Mouse (Mus musculus) midbrain, embryonic 14.5 days (tissue): ENCODE results near the gene Ren1. TPM values are rescaled to one million over a fixed set of nuclear protein-coding genes. Genes with fewer than 3 reads are reported as not detected.

Experiments used
- ATAC-seq: fragments of 200-750 bp; cut with Nextera tagmentation; 2 replicates; pipeline ENCODE4 v1.8.0; 2017; ENCODE audit warnings: moderate number of reproducible peaks, moderate library complexity; ENCODE audit not compliant: low FRiP score, low TSS enrichment
- DNase-seq: peaks from one replicate; pipeline ENCODE4 v3.0.0-alpha.2; 2015
- H3K27ac ChIP-seq: fragments of 300-500 bp; sonication (generic); replicated peaks from 2 replicates; pipeline ENCODE4 v1.5.1; 2014; ENCODE audit warnings: mild to moderate bottlenecking, low read depth, low read length, moderate library complexity
- H3K27me3 ChIP-seq: fragments of 300-500 bp; sonication (generic); 2 replicates; pipeline ENCODE4 v1.6.1; 2014; ENCODE audit warnings: low read length, control low read depth, mixed read lengths; ENCODE audit not compliant: control insufficient read depth, insufficient read depth
- H3K36me3 ChIP-seq: fragments of 300-500 bp; sonication (generic); 2 replicates; pipeline ENCODE4 v1.6.1; 2014; ENCODE audit warnings: low read length, control low read depth; ENCODE audit not compliant: control insufficient read depth, insufficient read depth
- H3K4me1 ChIP-seq: fragments of 300-500 bp; sonication (generic); 2 replicates; pipeline ENCODE4 v1.6.1; 2014; ENCODE audit warnings: mild to moderate bottlenecking, antibody characterized with exemption, low read length, control low read depth; ENCODE audit not compliant: control insufficient read depth, insufficient read depth
- H3K4me2 ChIP-seq: fragments of 300-500 bp; sonication (generic); 2 replicates; pipeline ENCODE4 v1.6.1; 2014; ENCODE audit warnings: mild to moderate bottlenecking, low read length, moderate library complexity
- H3K4me3 ChIP-seq: fragments of 300-500 bp; sonication (generic); replicated peaks from 2 replicates; pipeline ENCODE4 v1.5.1; 2014; ENCODE audit warnings: low read depth, low read length
- H3K9ac ChIP-seq: fragments of 300-500 bp; sonication (generic); replicated peaks from 2 replicates; pipeline ENCODE4 v1.6.1; 2014; ENCODE audit warnings: mild to moderate bottlenecking, low read length, moderate library complexity
- H3K9me3 ChIP-seq: fragments of 300-500 bp; sonication (generic); 2 replicates; pipeline ENCODE4 v1.6.1; 2016; ENCODE audit warnings: low read length, control low read depth, mixed read lengths; ENCODE audit not compliant: control insufficient read depth
- WGBS: fragments of 180-500 bp; shearing (Covaris S2); extraction: QIAGEN DNeasy Blood & Tissue Kit; methylation state at CpG from one replicate; pipeline ENCODE4 v1.1.7; 2014; 5-methylcytosine and 5-hydroxymethylcytosine counted together
- polyA plus RNA-seq: library from polyadenylated mRNA; unstranded; fragments of >200 nt; fragmentation: Nextera tagmentation; extraction: Ambion mirVana; gene quantifications from 2 replicates; pipeline ENCODE4 v1.2.1, GENCODE M21; 2014

The Ren1 gene
- polyA plus RNA-seq, 1 experiment from 2014 or later, result not detected

GRCm38 (mm10) chr1:133383157-133383783, 33.0 kb downstream of the Ren1 start:
- no peak for ATAC-seq
- 0 out of 2 replicates have a peak, but pooled peaks cover 12% of the 10 kb centered on the region for H3K4me1 ChIP-seq
- H3K4me3 ChIP-seq, result no peak overlapping the region
- peaks cover 20% of the 10 kb centered on the region for H3K36me3 ChIP-seq
- H3K27me3 ChIP-seq, result no peaks in the 10 kb centered on the region
- no peak overlapping the region for H3K4me2 ChIP-seq
- H3K9me3 ChIP-seq, result no peaks in the 10 kb centered on the region
- peak overlapping the region; percentile 29; the same call in 1 of the 2 replicates for H3K9ac ChIP-seq
- 93% methylated on average over 14 of the region's 14 CpGs for WGBS
- DNase-seq, result no peak
- H3K27ac ChIP-seq, result peak overlapping the region; percentile 65; the same call in 1 of the 2 replicates

- DNase-seq, result peak; percentile 88
- no peaks in the 10 kb centered on the region for H3K9me3 ChIP-seq
- 0 out of 2 replicates have a peak, but pooled peaks cover 12% of the 10 kb centered on the region for H3K4me1 ChIP-seq
- 36% methylated on average over 9 of the region's 9 CpGs for WGBS
- peaks cover 29% of the 10 kb centered on the region for H3K36me3 ChIP-seq
- H3K9ac ChIP-seq, result peak overlapping the region; percentile 34
- ATAC-seq, result peak; percentile 29; the same call in 1 of the 2 replicates
- H3K4me2 ChIP-seq, result peak overlapping the region; percentile 35
- no peaks in the 10 kb centered on the region for H3K27me3 ChIP-seq
- peak overlapping the region; percentile 6; the same call in 1 of the 2 replicates for H3K27ac ChIP-seq
- no peak overlapping the region for H3K4me3 ChIP-seq
Observed at GRCm38 (mm10) chr1:133385506-133385905, 35.2 kb downstream of the Ren1 start.

GRCm38 (mm10) chr1:133386209-133386608, 35.9 kb downstream of the Ren1 start:
- Histone ChIP-seq H3K27ac (peak overlapping the region; percentile 6), H3K36me3 (peaks cover 35% of the 10 kb centered on the region), H3K27me3 (no peaks in the 10 kb centered on the region), H3K4me2 (peak overlapping the region; percentile 35), H3K4me1 (0 out of 2 replicates have a peak, but pooled peaks cover 12% of the 10 kb centered on the region), H3K9me3 (no peaks in the 10 kb centered on the region), H3K9ac (peak overlapping the region; percentile 34; the same call in 1 of the 2 replicates), H3K4me3 (no peak overlapping the region)
- WGBS, result 15% methylated on average over 11 of the region's 11 CpGs
- ATAC-seq (no peak), DNase-seq (peak; percentile 26)

GRCm38 (mm10) chr1:133387539-133388268, 37.4 kb downstream of the Ren1 start:
- H3K36me3 ChIP-seq, result peaks cover 48% of the 10 kb centered on the region
- 0 out of 2 replicates have a peak, but pooled peaks cover 12% of the 10 kb centered on the region for H3K4me1 ChIP-seq
- no peak overlapping the region for H3K4me2 ChIP-seq
- ATAC-seq (no peak), DNase-seq (no peak)
- H3K9me3 ChIP-seq, result no peaks in the 10 kb centered on the region
- 64% methylated on average over 19 of the region's 19 CpGs for WGBS
- no peak overlapping the region for H3K27ac ChIP-seq
- H3K9ac ChIP-seq, result no peak overlapping the region
- H3K27me3 ChIP-seq, result no peaks in the 10 kb centered on the region
- H3K4me3 ChIP-seq, result no peak overlapping the region

GRCm38 (mm10) chr1:133394702-133395101, 44.4 kb downstream of the Ren1 start:
- Histone ChIP-seq H3K4me1 (peaks cover 20% of the 10 kb centered on the region), H3K36me3 (peaks cover 23% of the 10 kb centered on the region), H3K27ac (no peak overlapping the region), H3K4me3 (no peak overlapping the region), H3K9ac (no peak overlapping the region), H3K27me3 (no peaks in the 10 kb centered on the region), H3K4me2 (no peak overlapping the region), H3K9me3 (no peaks in the 10 kb centered on the region)
- DNase-seq (no peak), ATAC-seq (no peak)
- 61% methylated on average over 4 of the region's 4 CpGs for WGBS

GRCm38 (mm10) chr1:133396693-133397092, 46.4 kb downstream of the Ren1 start:
- no peak overlapping the region for H3K9ac ChIP-seq
- H3K4me1 ChIP-seq, result peaks cover 20% of the 10 kb centered on the region
- H3K36me3 ChIP-seq, result peaks cover 9% of the 10 kb centered on the region
- 78% methylated on average over 5 of the region's 5 CpGs for WGBS
- H3K27ac ChIP-seq, result peak overlapping the region; percentile 90; the same call in 1 of the 2 replicates
- no peak for ATAC-seq
- no peak for DNase-seq
- no peaks in the 10 kb centered on the region for H3K9me3 ChIP-seq
- H3K4me2 ChIP-seq, result no peak overlapping the region
- H3K4me3 ChIP-seq, result no peak overlapping the region
- H3K27me3 ChIP-seq, result no peaks in the 10 kb centered on the region

- no peaks in the 10 kb centered on the region for H3K27me3 ChIP-seq
- peak overlapping the region; percentile 45 for H3K4me2 ChIP-seq
- H3K27ac ChIP-seq, result peak overlapping the region; percentile 90
- ATAC-seq (0 out of 2 replicates have a peak, but pooled peaks have one; percentile 5), DNase-seq (peak; percentile 41)
- H3K36me3 ChIP-seq, result peaks cover 5% of the 10 kb centered on the region; the same call in 1 of the 2 replicates
- WGBS, result 38% methylated on average over 5 of the region's 5 CpGs
- no peak overlapping the region for H3K4me3 ChIP-seq
- H3K9ac ChIP-seq, result peak overlapping the region; percentile 48
- peaks cover 20% of the 10 kb centered on the region for H3K4me1 ChIP-seq
- H3K9me3 ChIP-seq, result no peaks in the 10 kb centered on the region
Observed at GRCm38 (mm10) chr1:133397094-133397482, 46.8 kb downstream of the Ren1 start.

GRCm38 (mm10) chr1:133397483-133398237, 47.4 kb downstream of the Ren1 start:
- WGBS, result 2% methylated on average over 17 of the region's 17 CpGs
- DNase-seq (peak; percentile 74), ATAC-seq (peak; percentile 74; the same call in 1 of the 2 replicates)
- no peaks in the 10 kb centered on the region for H3K9me3 ChIP-seq
- peak overlapping the region; percentile 90 for H3K27ac ChIP-seq
- H3K27me3 ChIP-seq, result no peaks in the 10 kb centered on the region
- peaks cover under 1% of the 10 kb centered on the region; the same call in 1 of the 2 replicates for H3K36me3 ChIP-seq
- H3K4me2 ChIP-seq, result peak overlapping the region; percentile 45
- H3K4me1 ChIP-seq, result peaks cover 20% of the 10 kb centered on the region
- H3K4me3 ChIP-seq, result no peak overlapping the region
- H3K9ac ChIP-seq, result peak overlapping the region; percentile 48
